ENCODE assay signal across 15 mouse cellular contexts in the genomic region with DNA sequence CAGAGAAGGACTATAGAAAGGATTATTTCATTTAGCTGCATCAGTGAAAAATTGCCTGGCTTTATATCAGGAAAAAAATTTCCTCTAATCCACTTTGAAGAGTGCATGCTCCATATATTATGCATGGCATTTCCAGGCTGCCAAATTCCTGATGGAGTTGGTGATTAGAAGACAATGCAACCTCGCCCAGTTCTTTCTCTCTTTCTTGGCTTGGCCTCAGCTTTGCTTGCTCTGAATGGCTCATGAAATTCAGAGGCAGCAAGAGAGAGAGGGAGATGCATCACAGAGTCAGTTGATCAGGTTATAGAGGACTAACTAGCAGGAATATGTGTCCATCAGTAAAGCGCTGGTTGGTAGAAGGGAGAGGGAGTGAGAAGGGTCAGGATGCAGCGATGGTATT.
"Had no signal": no experiment of that assay in that cellular context is flagged by ENCODE, and none has a peak within 500 bp of the region (broad histone marks: within the 10 kb centered on the region; RNA-seq: fewer than 3 reads in every experiment).

No protein-coding gene starts in this region.

- DNase-seq: kidney, postnatal 10 days; kidney, postnatal 4 days; liver; liver, embryonic 13.5 days; liver, postnatal 0 days; lung, postnatal 14 days; thymus, postnatal 4 days had no signal

- H3K4me3 ChIP-seq: layer of hippocampus, adult 2 months; limb, embryonic 12.5 days; liver, embryonic 13.5 days; lung, embryonic 15.5 days; megakaryocyte, embryonic 14.5 days; midbrain, embryonic 12.5 days; neural tube, embryonic 12.5 days had no signal

- ATAC-seq: liver, postnatal 0 days had no signal

- H3K27ac ChIP-seq: layer of hippocampus, adult 2 months; limb, embryonic 12.5 days; liver, embryonic 13.5 days; lung, embryonic 15.5 days; macrophage; midbrain, embryonic 12.5 days; neural tube, embryonic 12.5 days; stomach, postnatal 0 days had no signal

- H3K27me3 ChIP-seq: limb, embryonic 12.5 days; liver, embryonic 13.5 days; lung, embryonic 15.5 days; megakaryocyte, embryonic 14.5 days; midbrain, embryonic 12.5 days; neural tube, embryonic 12.5 days had no signal

- H3K4me2 ChIP-seq: limb, embryonic 12.5 days; liver, embryonic 13.5 days; lung, embryonic 15.5 days; midbrain, embryonic 12.5 days; neural tube, embryonic 12.5 days had no signal

- H3K9ac ChIP-seq: limb, embryonic 12.5 days; liver, embryonic 13.5 days; liver, postnatal 0 days; lung, embryonic 15.5 days; midbrain, embryonic 12.5 days; neural tube, embryonic 12.5 days had no signal

- H3K9me3 ChIP-seq: limb, embryonic 12.5 days; liver, embryonic 13.5 days; lung, embryonic 15.5 days; midbrain, embryonic 12.5 days; neural tube, embryonic 12.5 days had no signal

- H3K36me3 ChIP-seq: limb, embryonic 12.5 days; liver, embryonic 13.5 days; lung, embryonic 15.5 days; midbrain, embryonic 12.5 days; neural tube, embryonic 12.5 days had no signal

- H3K4me1 ChIP-seq: limb, embryonic 12.5 days; liver, embryonic 13.5 days; lung, embryonic 15.5 days; megakaryocyte, embryonic 14.5 days; midbrain, embryonic 12.5 days; neural tube, embryonic 12.5 days had no signal
